Mouse (Mus musculus): ENCODE results near the gene Trim14. TPM values are rescaled to one million over a fixed set of nuclear protein-coding genes. Genes with fewer than 3 reads are reported as not detected.
"Not testable (repeated sequence)": the region's sequence is repeated elsewhere in the genome, so short reads cannot be mapped to it uniquely, and the experiment has no call there.

The Trim14 gene
- 0.03 and 0.38 TPM in 2 replicates for polyA plus RNA-seq (2012)

DNA sequence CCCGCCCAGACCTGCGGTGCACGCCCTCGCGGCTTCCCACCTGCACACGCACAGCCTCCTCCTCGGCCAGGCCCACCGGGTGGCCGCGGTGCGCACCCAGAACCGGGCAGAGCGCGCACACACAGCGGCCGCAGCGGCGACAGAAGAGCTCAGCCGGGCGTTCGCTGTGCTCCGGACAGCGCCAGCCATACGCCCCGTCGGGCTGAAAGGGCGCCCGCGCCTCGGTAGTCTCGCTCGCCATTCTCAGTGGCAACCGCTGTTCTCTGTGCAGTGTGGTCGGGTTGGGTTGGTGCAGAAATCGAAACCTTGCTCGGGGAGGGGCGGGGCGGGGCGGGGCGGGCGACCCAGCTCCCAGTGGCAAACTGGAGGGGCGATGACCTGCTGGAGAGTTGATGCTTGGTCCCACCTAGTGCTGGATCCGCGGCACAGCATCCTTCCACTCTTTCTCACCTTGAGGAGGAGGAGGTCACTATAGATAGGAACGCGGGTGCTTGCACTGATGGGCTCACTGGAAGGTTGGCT, at the start of gene Trim14:
Trim14 (minus strand) TSS at position 302 of the 522 bp plus-strand sequence.
- Histone ChIP-seq H3K4me3 (replicated peaks) (peak within 1 kb of the TSS; percentile 61), H3K9me3 (ENCODE audit: control insufficient read depth, low read length) (peaks cover 2% of the 10 kb centered on the region; the same call in 1 of the 2 replicates), H3K27me3 (ENCODE audit: control insufficient read depth) (peaks cover 66% of the 10 kb centered on the region), H3K4me1 (ENCODE audit: control insufficient read depth) (peaks cover 18% of the 10 kb centered on the region), H3K36me3 (ENCODE audit: control insufficient read depth) (no peaks in the 10 kb centered on the region)
- TF ChIP-seq GATA1 (IDR thresholded peaks at IDR 0.05; ENCODE audit: low read length) (no peak), TAL1 (IDR thresholded peaks at IDR 0.05; ENCODE audit: low read length) (no peak)

DNA sequence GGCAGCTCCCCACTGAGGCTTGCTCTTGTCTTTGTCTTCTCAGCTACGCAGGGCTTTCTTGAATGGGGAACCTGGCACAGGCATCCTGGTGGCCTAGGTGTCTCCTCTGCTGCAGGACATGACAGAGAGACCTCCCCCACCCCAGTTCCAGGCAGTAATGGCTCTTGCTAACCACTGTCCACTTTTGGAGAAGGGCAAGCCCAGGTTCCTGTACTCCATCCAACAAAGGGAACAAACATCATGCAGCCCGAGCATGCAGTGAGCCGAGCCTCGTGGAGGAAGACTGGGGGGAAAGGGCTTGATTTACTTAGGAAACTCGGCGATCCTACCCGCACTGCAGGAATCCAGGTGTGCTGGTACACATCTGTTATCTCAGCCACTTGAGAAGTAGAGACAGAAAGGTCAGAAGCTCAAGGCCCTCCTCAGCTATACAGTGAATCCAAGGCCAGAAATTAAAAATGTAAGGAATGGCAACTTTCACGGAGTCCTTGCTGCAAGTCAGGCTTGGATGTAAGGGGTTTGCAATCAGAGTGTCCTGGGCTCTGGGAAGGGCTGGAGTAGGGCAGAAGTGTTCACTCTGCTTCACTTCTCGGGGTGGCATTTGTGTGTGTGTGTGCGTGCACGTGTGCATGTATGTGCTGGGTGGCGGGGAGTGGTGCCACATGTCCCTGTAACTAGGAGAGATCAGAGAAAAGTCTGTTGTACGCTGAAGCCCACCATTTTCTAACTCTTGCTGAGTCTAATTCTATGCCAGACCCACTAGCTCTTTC, 49.3 kb upstream of the Trim14 start:
- Histone ChIP-seq H3K36me3 (ENCODE audit: control insufficient read depth) (no peaks in the 10 kb centered on the region), H3K4me1 (ENCODE audit: control insufficient read depth) (no peaks in the 10 kb centered on the region), H3K4me3 (replicated peaks) (no peak overlapping the region), H3K9me3 (ENCODE audit: control insufficient read depth, low read length) (no peaks in the 10 kb centered on the region; the same call in 1 of the 2 replicates), H3K27me3 (ENCODE audit: control insufficient read depth) (peaks cover 2% of the 10 kb centered on the region; the same call in 1 of the 2 replicates)
- no peak for TF ChIP-seq TAL1 (IDR thresholded peaks at IDR 0.05; ENCODE audit: low read length)
- TF ChIP-seq GATA1 (IDR thresholded peaks at IDR 0.05; ENCODE audit: low read length) = no peak

DNA sequence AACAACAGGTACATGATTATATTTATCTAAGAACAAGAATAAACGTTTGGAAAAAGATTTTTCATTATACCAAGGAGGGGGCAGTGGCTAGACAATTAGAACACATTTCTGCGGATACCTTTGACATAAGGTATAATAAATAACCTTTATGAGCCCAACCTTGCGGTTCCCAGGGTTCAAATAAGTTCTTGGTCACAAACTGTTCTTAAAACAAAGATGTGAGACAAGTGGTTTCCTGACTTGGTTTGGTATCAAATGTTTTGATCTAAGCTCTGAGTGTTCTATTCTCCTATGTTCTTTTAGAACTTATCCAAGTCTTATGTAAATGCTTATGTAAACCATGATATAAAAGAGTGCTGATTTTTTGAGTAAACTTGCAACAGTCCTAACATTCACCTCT, 48.6 kb upstream of the Trim14 start:
- not testable (repeated sequence) for H3K9me3 ChIP-seq (ENCODE audit: control insufficient read depth, low read length); H3K27me3 ChIP-seq (ENCODE audit: control insufficient read depth); H3K4me3 ChIP-seq (replicated peaks); H3K4me1 ChIP-seq (ENCODE audit: control insufficient read depth); H3K36me3 ChIP-seq (ENCODE audit: control insufficient read depth)

DNA sequence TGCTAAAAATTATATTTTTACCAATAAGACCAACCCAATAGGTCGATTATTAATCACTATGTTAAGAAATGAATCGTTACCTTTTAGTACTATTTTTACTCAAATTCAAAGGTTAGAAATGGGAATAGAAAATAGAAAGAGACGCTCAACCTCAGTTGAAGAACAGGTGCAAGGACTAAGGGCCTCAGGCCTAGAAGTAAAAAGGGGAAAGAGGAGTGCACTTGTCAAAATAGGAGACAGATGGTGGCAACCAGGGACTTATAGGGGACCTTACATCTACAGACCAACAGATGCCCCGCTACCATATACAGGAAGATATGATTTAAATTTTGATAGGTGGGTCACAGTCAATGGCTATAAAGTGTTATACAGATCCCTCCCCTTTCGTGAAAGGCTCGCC, 48.1 kb upstream of the Trim14 start:
- not testable (repeated sequence) for H3K9me3 ChIP-seq (ENCODE audit: control insufficient read depth, low read length); H3K4me1 ChIP-seq (ENCODE audit: control insufficient read depth); H3K27me3 ChIP-seq (ENCODE audit: control insufficient read depth)

DNA sequence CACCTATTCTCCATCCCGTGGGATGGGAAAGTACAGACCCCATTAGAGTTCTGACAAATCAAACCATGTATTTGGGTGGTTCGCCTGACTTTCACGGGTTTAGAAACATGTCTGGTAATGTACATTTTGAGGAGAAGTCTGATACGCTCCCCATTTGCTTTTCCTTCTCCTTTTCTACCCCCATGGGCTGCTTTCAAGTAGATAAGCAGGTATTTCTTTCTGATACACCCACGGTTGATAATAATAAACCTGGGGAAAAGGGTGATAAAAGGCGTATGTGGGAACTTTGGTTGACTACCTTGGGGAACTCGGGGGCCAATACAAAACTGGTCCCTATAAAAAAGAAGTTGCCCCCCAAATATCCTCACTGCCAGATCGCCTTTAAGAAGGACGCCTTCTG, 46.1 kb upstream of the Trim14 start:
- not testable (repeated sequence) for H3K4me1 ChIP-seq (ENCODE audit: control insufficient read depth); H3K9me3 ChIP-seq (ENCODE audit: control insufficient read depth, low read length); H3K4me3 ChIP-seq (replicated peaks); H3K36me3 ChIP-seq (ENCODE audit: control insufficient read depth); H3K27me3 ChIP-seq (ENCODE audit: control insufficient read depth)

More for the DNA sequence above, 48.1 kb upstream of the Trim14 start:
- H3K36me3 ChIP-seq (ENCODE audit: control insufficient read depth); H3K4me3 ChIP-seq (replicated peaks): not testable (repeated sequence)

DNA sequence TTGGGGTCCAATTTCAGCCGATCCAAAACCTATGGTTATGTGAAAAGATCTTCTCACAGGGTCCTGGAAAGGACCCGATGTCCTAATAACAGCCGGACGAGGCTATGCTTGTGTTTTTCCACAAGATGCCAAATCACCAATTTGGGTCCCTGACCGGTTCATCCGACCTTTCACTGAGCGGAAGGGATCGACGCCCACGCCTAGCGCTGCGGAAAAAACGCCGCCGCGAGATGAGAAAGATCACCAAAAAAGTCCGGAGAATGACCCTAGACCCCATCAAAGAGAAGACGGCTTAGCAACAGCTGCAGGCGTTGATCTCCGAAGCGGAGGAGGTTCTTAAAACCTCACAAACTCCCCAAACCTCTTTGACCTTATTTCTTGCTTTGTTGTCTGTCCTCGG, 45.6 kb upstream of the Trim14 start:
- not testable (repeated sequence) for H3K9me3 ChIP-seq (ENCODE audit: control insufficient read depth, low read length); H3K36me3 ChIP-seq (ENCODE audit: control insufficient read depth); H3K27me3 ChIP-seq (ENCODE audit: control insufficient read depth); H3K4me1 ChIP-seq (ENCODE audit: control insufficient read depth); H3K4me3 ChIP-seq (replicated peaks)

DNA sequence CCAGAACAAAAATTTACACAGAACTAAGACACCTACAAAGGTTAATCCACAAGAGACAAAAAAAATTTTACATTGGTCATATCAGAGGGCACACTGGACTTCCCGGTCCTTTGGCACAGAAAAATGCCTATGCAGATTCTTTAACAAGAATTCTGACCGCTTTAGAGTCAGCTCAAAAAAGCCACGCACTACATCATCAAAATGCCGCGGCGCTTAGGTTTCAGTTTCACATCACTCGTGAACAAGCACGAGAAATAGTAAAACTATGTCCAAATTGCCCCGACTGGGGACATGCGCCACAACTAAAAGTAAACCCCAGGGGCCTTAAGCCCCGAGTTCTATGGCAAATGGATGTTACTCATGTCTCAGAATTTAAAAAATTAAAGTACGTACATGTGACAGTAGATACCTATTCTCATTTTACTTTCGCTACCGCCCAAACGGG, 44.9 kb upstream of the Trim14 start:
- not testable (repeated sequence) for H3K27me3 ChIP-seq (ENCODE audit: control insufficient read depth); H3K36me3 ChIP-seq (ENCODE audit: control insufficient read depth); H3K4me1 ChIP-seq (ENCODE audit: control insufficient read depth); H3K9me3 ChIP-seq (ENCODE audit: control insufficient read depth, low read length); H3K4me3 ChIP-seq (replicated peaks)

DNA sequence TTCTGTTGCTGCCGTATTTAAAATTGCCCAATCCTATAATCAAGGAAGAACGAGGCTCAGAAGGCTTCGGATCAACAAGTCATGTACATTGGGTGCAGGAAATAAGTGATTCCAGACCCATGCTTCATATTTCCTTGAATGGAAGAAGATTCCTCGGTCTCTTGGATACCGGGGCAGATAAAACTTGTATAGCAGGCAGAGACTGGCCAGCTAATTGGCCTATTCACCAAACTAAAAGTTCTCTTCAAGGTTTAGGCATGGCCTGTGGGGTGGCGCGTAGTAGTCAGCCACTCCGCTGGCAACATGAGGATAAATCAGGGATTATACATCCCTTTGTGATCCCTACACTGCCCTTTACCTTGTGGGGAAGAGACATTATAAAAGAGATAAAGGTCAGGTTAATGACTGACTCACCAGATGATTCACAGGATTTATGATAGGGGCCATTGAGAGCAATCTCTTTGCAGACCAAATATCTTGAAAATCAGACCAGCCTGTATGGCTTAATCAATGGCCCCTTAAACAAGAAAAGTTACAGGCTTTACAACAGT, 42.9 kb upstream of the Trim14 start:
- not testable (repeated sequence) for H3K4me1 ChIP-seq (ENCODE audit: control insufficient read depth); H3K27me3 ChIP-seq (ENCODE audit: control insufficient read depth); H3K36me3 ChIP-seq (ENCODE audit: control insufficient read depth); H3K4me3 ChIP-seq (replicated peaks); H3K9me3 ChIP-seq (ENCODE audit: control insufficient read depth, low read length)

DNA sequence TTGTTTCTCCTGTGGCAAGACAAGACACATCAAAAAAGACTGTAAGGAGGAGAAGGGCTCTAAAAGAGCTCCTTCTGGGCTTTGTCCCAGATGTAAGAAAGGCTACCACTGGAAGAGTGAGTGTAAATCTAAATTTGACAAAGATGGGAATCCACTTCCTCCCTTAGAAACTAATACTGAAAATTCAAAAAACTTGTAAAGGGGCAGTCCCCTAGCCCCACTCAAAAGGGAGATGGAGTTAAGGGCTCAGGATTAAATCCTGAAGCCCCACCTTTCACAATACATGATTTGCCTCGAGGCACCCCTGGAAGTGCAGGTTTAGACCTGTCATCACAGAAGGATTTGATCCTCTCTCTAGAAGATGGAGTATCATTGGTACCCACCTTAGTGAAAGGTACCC, 42.3 kb upstream of the Trim14 start:
- H3K4me3 ChIP-seq (replicated peaks) = no peak overlapping the region
- H3K9me3 ChIP-seq (ENCODE audit: control insufficient read depth, low read length) = no peaks in the 10 kb centered on the region; the same call in 1 of the 2 replicates
- H3K4me1 ChIP-seq (ENCODE audit: control insufficient read depth) = no peaks in the 10 kb centered on the region
- no peaks in the 10 kb centered on the region for H3K36me3 ChIP-seq (ENCODE audit: control insufficient read depth)
- 0 out of 2 replicates have a peak, but pooled peaks cover 2% of the 10 kb centered on the region for H3K27me3 ChIP-seq (ENCODE audit: control insufficient read depth)
- TF ChIP-seq GATA1 (IDR thresholded peaks at IDR 0.05; ENCODE audit: low read length) = no peak
- no peak for TF ChIP-seq TAL1 (IDR thresholded peaks at IDR 0.05; ENCODE audit: low read length)

DNA sequence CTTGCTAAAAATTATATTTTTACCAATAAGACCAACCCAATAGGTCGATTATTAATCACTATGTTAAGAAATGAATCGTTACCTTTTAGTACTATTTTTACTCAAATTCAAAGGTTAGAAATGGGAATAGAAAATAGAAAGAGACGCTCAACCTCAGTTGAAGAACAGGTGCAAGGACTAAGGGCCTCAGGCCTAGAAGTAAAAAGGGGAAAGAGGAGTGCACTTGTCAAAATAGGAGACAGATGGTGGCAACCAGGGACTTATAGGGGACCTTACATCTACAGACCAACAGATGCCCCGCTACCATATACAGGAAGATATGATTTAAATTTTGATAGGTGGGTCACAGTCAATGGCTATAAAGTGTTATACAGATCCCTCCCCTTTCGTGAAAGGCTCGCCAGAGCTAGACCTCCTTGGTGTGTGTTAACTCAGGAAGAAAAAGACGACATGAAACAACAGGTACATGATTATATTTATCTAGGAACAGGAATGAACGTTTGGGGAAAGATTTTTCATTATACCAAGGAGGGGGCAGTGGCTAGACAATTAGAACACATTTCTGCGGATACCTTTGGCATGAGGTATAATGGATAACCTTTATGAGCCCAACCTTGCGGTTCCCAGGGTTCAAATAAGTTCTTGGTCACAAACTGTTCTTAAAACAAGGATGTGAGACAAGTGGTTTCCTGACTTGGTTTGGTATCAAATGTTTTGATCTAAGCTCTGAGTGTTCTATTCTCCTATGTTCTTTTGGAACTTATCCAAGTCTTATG, 39.8 kb upstream of the Trim14 start:
- H3K4me3 ChIP-seq (replicated peaks); H3K27me3 ChIP-seq (ENCODE audit: control insufficient read depth); H3K9me3 ChIP-seq (ENCODE audit: control insufficient read depth, low read length); H3K4me1 ChIP-seq (ENCODE audit: control insufficient read depth); H3K36me3 ChIP-seq (ENCODE audit: control insufficient read depth): not testable (repeated sequence)
